Mouse (Mus musculus) fibroblast of lung, adult 2 months (primary cell): ENCODE measurements around the gene Camk2n1.

Experiments
- DNase-seq: peaks from one replicate; pipeline ENCODE4 v3.0.0-alpha.2; 2011; ENCODE audit warnings: low read depth

Gene Camk2n1

DNA sequence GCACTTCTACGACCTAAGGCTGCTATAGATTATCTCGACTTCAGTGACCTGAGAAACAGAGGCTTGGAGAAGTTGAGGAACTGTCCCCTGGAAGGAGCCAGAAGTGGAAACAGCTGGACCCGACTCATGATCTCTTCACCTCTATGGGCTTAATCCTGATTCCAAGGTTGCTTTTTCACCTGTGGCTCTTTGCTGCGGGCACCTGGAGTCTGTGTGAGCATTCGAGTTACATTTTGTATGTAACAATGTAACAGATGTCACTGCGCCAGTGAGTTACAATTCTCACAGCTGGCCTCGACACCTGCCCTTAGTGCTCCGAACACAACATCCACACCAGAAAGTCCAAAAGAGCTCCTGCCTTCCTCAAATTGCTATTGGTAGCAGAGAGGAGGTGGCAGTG, 11.3 kb downstream of the Camk2n1 start:
- DNase-seq, result no peak

DNA sequence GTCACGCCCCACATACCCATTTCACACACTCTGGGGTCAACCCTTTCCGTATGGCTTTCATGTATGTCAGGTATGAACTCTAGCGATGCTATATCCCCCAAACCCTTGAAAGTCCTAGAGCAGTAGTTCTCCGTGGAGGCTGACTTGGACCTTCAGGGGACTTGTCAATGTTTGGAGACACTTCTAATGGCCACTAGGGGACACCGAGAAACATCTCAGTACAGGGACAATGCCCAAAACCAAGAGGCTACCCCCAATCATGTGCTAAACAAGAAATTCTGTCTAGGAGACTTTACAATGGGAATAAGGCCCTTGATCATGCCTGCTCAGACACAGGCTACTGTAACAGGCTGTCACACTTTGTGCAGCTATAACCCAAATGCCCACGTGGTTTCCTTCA, 12.6 kb downstream of the Camk2n1 start:
- DNase-seq, result no peak

DNA sequence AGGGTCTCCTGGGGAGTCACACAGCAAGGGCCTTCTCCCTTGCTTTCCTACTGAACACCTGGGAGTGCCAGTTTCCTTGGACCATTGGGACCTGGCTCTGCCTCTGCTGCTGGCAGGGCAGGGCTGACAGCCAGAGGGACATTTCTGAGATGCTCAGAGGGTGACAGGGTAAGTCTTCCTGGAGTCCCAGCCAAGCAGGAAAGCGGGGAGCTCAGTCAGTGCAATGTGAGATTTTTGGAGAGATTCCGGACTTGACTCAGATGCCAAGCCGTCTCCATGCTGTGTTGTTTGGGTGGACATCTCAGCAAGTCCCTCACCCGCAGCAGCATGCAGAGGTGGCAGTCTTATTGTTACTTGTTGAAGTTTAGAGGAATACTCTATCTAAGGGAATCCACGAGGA, 13.3 kb downstream of the Camk2n1 start:
- DNase-seq, result no peak

DNA sequence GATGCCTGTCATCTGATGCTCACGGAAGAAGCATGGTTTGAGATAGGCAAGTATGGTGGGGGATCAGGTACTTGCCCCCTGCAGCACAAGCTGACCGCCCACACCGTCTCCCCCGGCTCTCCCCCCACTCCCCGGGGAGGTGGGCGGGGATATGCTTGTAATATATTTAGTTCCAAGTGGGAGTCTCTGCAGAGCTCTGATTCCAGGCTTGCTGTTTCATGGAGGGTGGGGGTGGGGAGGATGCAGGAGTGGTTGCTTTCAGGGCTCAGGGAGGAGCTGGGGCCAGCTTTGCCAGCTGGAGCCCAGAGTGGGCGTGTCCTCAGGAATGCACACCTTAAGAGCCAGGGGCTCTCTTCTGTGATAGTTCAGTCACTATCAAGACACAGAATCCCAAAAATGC, 15.0 kb downstream of the Camk2n1 start:
- DNase-seq, result no peak

DNA sequence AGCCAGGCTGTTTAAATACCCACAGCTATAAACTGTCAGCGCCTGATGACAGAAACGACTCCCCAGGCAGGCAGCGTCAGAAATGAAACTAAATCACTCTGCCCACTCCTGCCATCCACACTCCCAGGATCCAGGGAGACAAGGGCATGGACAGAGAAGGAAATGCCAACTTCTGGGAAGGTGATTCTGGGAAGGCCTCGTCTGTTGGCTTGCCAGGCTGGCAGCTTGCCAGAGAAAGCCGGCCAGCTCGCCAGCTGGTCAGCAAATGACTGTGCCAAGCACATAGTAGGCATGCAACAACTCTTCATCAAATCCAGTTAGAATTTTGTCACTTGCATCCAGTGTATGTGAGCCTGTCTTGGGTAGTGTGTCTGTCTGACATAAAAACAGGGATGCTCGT, 17.1 kb downstream of the Camk2n1 start:
- DNase-seq, result no peak

DNA sequence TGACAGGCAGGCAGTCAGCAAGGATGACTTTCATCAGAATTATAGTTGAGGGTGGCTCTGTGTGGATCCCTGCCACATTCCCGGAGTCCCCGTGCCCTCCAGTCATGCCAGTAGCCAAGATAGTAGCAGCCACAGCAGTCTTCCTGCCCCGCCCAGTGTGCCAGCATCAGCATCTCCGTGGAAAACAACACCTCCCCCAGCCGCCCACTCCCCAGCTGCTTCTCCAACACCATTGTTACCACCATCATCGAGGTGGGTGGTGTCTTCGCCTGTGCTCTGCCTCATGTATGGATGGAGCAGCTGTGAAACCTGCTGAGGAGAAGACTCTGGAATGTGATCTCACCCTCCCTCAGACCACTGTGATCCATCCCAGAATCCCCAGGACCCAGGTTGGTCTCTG, 25.5 kb downstream of the Camk2n1 start:
- no peak for DNase-seq

DNA sequence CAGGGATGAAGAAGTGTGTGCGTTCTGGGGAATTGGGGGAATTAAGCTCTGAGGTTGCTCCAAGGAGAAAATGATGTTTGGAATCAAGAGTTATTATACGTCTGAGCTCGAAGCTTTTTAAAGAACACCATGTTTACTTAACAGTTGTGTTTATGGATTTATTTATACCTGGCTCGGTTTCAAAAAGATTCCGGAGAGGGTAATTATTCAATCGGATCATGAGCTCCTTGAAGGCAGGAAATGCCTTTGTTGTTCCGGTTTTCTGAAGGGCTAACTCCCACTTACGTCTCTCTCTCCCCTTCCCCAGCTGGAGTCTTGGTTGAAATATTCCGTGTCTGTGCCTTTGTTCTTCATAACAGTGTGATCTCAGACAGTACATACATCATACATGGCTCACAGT, 26.8 kb downstream of the Camk2n1 start:
- DNase-seq, result no peak

DNA sequence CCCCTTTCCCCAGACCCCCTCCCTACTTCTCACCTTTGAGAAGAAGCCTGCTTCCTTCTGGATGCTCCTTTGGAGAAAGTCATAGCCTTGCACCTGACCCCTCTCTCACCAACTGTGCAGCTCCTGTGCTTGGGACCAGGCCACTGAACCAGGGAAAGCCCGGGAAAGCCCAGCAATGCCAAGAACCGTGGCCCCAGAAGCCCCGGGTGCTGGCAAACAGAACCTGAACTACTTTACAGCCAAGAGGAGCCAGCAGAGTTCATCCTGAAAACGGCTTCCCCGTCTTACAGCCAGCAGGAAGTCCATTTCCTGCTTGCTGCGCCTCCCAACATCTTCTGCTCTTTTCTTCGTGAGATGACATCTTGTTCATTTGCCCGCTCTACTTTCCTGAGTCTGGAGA, 28.6 kb downstream of the Camk2n1 start:
- DNase-seq, result no peak

DNA sequence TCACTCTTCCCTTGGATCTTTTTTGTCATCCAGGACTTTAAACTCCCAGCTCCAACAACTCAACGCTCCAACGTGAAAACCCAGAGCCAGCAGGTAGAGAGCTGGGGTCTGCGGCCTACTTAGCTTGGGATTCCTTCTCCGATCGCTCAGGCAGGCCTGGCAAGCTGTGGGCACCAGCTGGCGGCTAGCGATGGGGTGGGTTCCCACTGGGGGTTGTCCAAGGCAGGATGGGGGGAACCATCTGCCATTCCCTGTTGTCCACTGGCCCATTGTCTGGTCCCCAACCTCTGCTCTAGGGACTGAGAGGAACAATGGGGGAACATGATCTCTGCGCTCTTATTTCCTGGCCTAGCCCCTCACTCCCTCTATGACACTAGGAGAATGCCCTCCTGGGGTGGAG, 34.1 kb downstream of the Camk2n1 start:
- no peak for DNase-seq

DNA sequence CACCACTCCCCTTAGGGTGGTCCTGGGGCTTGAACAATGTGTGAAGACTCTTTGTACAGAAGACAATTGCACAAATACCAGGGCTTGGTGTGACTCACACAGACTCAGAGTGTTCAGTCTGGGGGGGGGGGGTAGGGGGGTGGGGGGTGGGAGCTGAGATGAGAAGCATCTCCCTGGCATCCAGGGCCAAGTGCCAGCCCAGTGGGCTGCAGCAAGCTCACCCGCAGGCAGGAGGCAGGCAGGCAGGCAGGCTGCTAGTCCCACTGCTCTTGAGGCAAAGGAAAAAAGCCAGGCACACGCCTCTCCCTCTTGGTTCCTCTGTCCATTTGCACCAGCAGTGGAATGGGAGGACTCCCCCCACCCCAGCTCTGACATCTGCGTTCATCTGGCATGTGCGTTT, 37.0 kb downstream of the Camk2n1 start:
- no peak for DNase-seq

DNA sequence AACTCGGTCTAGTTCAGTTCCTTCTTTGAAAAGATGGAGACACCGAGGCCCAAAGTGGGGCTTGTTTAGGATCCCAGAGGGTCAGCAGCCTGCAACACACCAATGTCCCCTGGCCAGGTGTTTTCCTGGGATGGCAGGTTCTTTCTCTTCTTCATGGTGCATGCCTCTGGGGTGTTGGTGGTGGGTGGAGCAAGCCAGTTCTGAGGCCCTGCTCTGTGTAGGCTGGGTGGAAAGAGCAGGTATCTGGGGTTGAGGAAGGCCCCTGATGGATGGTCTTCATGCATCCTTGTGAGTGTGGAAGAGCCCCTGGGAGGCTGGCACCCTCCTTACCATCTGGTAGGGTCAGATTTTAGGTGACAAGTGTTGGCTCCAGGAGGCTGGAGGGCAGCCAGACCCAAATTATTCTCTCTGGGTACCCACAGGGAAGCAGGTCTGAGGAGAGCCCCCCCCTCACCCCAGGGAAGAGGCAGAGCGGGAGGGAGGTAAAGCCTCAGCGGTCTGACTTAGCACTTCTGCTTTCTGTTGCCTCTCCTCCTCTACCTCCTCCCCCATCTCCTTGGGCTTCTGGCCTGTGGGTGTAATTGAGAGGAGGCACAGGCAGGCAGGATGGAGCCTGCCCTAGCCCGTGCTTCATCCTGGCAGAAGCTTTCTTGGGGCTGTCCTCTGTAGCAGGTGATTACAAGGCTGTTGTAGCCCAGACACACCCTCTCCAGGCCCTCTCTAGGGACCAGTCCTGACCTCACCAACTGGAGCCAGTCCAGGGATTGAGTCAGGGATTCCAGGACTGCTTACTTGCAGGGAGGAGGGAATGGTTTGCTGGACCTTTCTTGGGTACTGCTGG, 39.3 kb downstream of the Camk2n1 start:
- DNase-seq, result peak; percentile 69

DNA sequence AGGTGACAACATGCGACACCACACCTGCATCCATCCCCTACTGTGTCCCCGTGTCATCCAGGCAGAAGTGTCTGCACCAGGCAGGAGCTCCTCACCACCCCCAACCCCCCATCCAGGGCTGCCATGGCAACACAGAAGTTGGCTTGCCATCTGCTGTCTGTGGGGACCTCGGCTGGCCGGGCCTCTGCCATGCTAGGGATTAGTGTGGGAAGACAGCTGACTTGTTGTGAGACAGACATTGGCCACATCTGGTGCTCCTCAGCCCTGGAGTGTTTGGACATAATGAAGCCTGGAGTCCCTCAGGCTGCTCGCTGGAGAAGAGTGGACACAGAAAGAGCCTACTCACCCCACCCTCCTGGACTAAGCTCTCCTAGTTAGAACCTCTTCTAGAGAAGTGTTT, 40.8 kb downstream of the Camk2n1 start:
- DNase-seq, result no peak

DNA sequence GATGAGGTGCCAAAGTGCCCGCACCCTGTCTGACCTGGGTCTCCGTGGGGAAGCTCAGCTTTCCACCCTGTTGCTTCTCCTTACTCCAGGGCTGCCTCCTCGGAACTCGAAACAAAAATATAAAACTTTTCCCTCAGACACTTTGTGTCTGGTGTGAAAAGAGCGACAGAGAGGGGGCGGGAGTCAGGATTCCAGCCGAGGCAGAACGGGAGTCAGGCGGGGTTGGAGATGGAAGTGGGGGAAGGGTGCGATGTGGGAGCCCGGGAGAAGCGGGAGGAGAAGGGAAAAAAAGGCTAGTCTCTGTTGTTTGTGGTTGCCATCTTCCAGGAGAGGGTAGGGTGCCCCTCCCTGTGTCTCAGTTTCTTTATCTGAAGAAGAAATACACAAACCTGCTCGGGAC, 41.7 kb downstream of the Camk2n1 start:
- DNase-seq, result no peak

DNA sequence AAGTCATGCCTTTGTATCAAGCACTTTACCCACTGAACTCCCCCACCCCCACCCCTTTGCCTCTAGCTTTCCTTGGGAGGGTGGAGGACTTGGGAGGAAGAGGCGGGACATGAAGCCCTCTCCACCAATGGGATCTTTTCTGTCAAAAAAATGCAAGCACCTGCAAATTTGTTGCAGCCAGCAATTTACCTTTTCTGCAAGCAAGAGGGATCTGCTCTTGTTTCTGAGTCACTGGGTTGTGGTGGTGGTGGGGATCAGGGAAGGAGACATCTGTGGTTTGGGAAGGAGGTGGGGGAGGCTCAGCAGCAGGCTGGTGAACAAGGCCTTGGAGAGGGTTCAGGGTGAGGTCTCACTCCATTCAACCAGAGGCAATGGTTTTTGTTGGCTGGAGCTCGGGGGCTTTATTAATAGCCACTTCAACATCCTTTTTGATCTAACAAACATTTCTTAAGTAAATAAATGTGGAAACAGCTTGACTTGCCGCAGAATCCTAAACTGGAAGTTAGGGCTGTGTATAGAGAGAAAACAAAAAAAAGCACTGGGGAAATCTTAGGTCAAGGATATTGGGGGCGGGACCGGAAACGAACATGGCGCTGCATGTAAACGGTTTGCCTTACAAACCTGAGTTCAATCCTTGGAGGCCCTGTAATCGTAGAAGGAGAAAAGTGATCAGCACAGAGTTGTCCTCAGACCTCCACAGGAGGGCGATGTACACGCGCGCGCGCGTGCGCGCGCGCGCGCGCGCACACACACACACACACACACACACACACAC, 42.8 kb downstream of the Camk2n1 start:
- DNase-seq, result no peak

DNA sequence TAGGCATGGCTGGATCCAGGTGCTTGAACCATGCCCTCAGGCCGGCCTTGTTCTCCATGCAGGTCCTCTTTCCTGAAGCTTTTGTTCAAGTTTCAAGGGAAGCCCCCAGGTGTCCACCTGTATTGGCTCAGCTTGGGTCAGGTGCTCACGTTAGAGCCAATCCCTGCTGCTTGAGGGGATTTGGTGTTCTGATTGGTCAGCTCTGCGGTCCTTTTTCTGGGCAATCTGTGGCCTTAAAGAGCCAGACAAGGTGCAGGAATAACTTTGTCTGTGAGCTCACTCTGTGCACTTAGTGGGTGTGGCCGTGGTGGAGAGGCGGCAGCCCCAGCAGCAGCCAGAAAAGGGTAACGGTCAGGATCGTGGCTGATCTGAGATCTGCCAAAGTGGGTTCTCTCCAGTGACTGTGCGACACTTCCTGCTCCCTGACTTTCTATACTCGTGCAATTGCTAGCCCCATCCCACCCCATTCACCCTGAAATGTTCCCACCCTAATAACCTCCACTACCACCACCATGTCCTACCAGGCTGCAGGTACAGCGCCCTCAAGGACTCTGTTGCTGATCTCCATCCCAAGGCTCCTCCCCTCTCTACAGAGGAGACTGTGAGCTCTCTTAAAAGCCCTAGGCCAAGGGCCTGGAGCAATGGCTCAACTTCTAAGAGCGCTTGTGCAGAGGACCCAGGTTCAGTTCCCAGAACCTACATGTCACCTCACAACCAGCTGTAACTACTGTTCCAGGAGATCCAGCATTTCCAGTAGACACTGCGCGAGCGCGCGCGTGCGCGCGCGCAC, 45.9 kb downstream of the Camk2n1 start:
- no peak for DNase-seq

DNA sequence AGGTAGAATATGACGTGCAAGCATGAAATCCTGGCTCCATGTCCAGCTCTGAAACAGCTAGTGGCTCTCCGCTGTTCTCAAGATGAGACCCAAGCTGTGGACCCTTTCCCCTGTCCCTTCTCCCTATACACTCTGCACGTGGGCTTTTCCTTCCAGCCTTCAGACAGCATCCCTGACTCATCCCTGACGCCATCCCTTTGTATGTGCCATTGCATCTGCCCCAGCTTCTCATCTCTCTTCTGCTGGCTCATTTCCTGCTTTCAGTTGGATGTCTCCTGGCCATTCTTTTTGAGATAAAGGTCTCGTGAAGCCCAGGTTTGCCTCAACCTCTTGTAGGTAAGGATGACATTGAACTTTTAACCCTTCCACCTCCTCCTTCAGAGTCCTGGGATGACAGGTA, 46.9 kb downstream of the Camk2n1 start:
- DNase-seq, result no peak

DNA sequence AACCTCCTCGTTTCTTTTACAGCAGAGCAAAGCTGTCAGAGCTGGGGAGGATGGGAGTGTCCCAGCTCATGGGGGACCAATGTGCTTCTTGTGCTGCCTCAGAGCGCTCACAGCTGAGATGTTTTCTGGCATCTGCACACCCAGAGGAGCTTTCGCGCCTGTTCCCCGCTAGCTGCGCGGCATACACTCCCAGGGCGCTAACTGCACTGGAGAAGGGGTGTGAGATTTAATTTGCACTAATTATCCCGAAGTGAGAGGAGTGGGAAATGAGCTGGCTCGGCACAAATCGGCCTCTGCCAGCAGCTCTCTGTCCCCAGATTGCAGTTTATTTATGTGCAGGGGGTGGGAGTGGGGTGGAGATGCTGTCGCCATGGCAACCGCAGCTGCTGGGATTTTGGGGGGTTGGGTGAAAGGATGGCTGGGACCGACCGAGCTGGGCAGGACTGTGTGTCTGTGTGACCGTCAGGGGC, 50.6 kb downstream of the Camk2n1 start:
- no peak for DNase-seq

DNA sequence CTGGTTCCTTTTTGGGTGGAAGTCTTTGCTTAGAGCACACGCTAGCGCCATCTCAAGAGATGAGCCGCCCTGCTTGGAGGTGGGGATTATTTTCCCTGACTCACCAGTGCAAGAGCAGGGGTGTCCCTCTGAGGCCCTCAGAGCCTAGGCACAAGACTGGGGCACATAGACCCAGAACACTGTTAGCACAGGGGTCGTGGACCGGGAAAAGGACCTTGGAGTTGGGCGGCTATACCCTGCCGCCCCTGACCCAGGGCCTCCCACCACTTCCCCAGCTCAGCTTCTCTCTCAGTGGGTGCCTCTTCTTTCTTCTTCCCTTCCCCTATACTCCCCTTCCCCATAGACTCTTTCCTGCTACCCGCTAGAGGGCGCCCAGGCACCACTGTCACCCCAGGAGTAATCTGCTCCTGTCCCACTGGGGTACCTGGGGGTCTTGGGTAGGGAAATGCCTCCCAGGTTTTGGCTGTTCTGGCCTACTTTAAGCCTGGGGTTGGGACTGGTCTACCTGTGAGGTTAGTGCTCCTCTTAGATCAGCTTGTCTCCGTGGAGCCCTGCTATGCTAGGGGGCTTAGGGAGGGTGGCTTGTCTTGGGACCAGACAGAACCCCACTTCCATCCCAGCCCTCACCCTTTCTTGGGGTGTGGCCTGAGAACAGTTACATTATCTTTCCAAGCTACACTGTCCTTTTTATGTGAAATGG, 51.2 kb downstream of the Camk2n1 start:
- no peak for DNase-seq

DNA sequence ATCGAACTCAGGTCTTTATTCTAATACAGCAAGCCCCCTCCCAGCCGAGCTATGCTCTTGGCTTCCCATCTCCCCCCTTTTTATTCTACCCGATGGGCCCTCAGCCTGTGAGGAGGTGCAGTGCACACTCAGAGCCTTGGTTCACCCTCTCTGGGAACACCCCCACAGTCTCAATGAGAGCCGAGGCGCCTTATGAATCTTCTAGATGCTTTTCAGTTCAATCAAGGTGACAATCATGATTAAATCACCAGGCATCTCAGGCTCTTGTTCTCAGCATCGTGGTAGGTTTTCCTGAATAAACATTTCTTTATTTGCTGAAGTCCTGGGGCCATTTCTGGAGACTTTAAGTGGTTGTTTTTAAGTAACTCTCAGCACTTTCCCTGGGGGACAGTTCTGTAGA, 53.8 kb downstream of the Camk2n1 start:
- no peak for DNase-seq
